Mouse (Mus musculus): ENCODE measurements around the gene Arsg. TPM values are rescaled to one million over a fixed set of nuclear protein-coding genes. Genes with fewer than 3 reads are reported as not detected.

The Arsg gene
- total and polyA plus RNA-seq, 3 experiments, result 0.79 to 3.3 (median 1.4) TPM

- in situ Hi-C loops (cut with MboI; ENCODE audit: low pct_ligation_motif_present, low pct_unique_long_range_greater_than_20kb, low sequenced_read_pairs), result no loop called here
- dilution Hi-C loops (cut with MboI; ENCODE audit: extremely low pct_ligation_motif_present, extremely low pct_unique_long_range_greater_than_20kb, low sequenced_read_pairs), result no loop called here
Observed at GRCm38 (mm10) chr11:109525571-109525970, 52.4 kb downstream of the Arsg start.

GRCm38 (mm10) chr11:109530030-109530429 is 56.9 kb downstream of the Arsg start:
- DNase-seq (ENCODE audit: extremely low read depth), result no peak
- no peak overlapping the region for H3K27ac ChIP-seq (ENCODE audit: insufficient read depth, low read depth)
- H3K27me3 ChIP-seq (replicated peaks), result no peaks in the 10 kb centered on the region
- peaks cover 3 to 14% of the 10 kb centered on the region in 2 experiments; a peak in 2 of 4 replicates for H3K4me1 ChIP-seq (ENCODE audit: control insufficient read depth in 1 of 2, insufficient read depth in 2 of 2)
- no peaks in the 10 kb centered on the region for H3K9me3 ChIP-seq (replicated peaks; ENCODE audit: low read length)
- H3K4me2 ChIP-seq (ENCODE audit: insufficient read depth, low read depth, poor library complexity, severe bottlenecking), result no peak overlapping the region
- in situ Hi-C loops (cut with MboI; ENCODE audit: low pct_ligation_motif_present, low pct_unique_long_range_greater_than_20kb, low sequenced_read_pairs), result no loop called here
- no peak overlapping the region for H3K9ac ChIP-seq (ENCODE audit: insufficient read depth, low read depth)
- no peaks in the 10 kb centered on the region for H3K79me2 ChIP-seq (replicated peaks; ENCODE audit: control insufficient read depth, extremely low read depth, insufficient read depth, poor library complexity, severe bottlenecking)
- dilution Hi-C loops (cut with MboI; ENCODE audit: extremely low pct_ligation_motif_present, extremely low pct_unique_long_range_greater_than_20kb, low sequenced_read_pairs), result no loop called here
- no peak for TF ChIP-seq MXI1 (IDR thresholded peaks at IDR 0.05; ENCODE audit: low read depth, low read length)
- TF ChIP-seq MYC (IDR thresholded peaks at IDR 0.05; ENCODE audit: low read depth, low read length), result no peak
- TF ChIP-seq CHD2 (IDR thresholded peaks at IDR 0.05; ENCODE audit: low read length), result no peak
- TF ChIP-seq HCFC1 (IDR thresholded peaks at IDR 0.05; ENCODE audit: low read depth, low read length), result no peak
- no peaks in the 10 kb centered on the region for H3K36me3 ChIP-seq (replicated peaks in 1 of 2; ENCODE audit: control insufficient read depth in 1 of 2, insufficient read depth in 1 of 2, low read length in 1 of 2)
- H3K4me3 ChIP-seq (replicated peaks in 1 of 3; ENCODE audit: low read depth in 2 of 3, low read length in 2 of 3, poor library complexity in 1 of 3), result no peak overlapping the region

More at GRCm38 (mm10) chr11:109525571-109525970, 52.4 kb downstream of the Arsg start:
- no peak overlapping the region for H3K27ac ChIP-seq (ENCODE audit: insufficient read depth, low read depth)
- TF ChIP-seq MEF2A (IDR thresholded peaks at IDR 0.05; ENCODE audit: borderline replicate concordance, low read depth, low read length) (no peak), JUN (IDR thresholded peaks at IDR 0.05; ENCODE audit: insufficient read depth, low read depth, low read length) (no peak), ETS1 (conservative IDR thresholded peaks at IDR 0.05; ENCODE audit: low read depth, low read length) (no peak), JUND (conservative IDR thresholded peaks at IDR 0.05; ENCODE audit: low read depth, low read length) (no peak), RCOR1 (conservative IDR thresholded peaks at IDR 0.05; ENCODE audit: low read depth, low read length) (no peak), MAX (IDR thresholded peaks at IDR 0.05; ENCODE audit: low read length) (no peak), POLR2A (IDR thresholded peaks at IDR 0.05; ENCODE audit: low read depth, low read length) (no peak), ZC3H11A (IDR thresholded peaks at IDR 0.05; ENCODE audit: low read depth, low read length) (no peak), EP300 (IDR thresholded peaks at IDR 0.05; ENCODE audit: low read length) (no peak), UBTF (IDR thresholded peaks at IDR 0.05; ENCODE audit: low read depth, low read length) (no peak), SIN3A (IDR thresholded peaks at IDR 0.05; ENCODE audit: low read length) (no peak)
- no peaks in the 10 kb centered on the region for H3K36me3 ChIP-seq (replicated peaks in 1 of 2; ENCODE audit: control insufficient read depth in 1 of 2, insufficient read depth in 1 of 2, low read length in 1 of 2)
- no peaks in the 10 kb centered on the region for H3K27me3 ChIP-seq (replicated peaks)
- no peak overlapping the region for H3K9ac ChIP-seq (ENCODE audit: insufficient read depth, low read depth)
- H3K4me1 ChIP-seq (ENCODE audit: control insufficient read depth in 1 of 2, insufficient read depth in 2 of 2), result peaks cover 3 to 22% of the 10 kb centered on the region in 2 experiments; a peak in 2 of 4 replicates
- no peak for DNase-seq (ENCODE audit: extremely low read depth)
- no peaks in the 10 kb centered on the region for H3K79me2 ChIP-seq (replicated peaks; ENCODE audit: control insufficient read depth, extremely low read depth, insufficient read depth, poor library complexity, severe bottlenecking)
- H3K9me3 ChIP-seq (replicated peaks; ENCODE audit: low read length), result no peaks in the 10 kb centered on the region
- no peak overlapping the region for H3K4me3 ChIP-seq (replicated peaks in 1 of 3; ENCODE audit: low read depth in 2 of 3, low read length in 2 of 3, poor library complexity in 1 of 3)
- no peak overlapping the region for H3K4me2 ChIP-seq (ENCODE audit: insufficient read depth, low read depth, poor library complexity, severe bottlenecking)

- TF ChIP-seq ZKSCAN1 (IDR thresholded peaks at IDR 0.05; ENCODE audit: borderline replicate concordance, low read depth, low read length), result no peak
- H3K9me3 ChIP-seq (replicated peaks; ENCODE audit: low read length), result no peaks in the 10 kb centered on the region
- H3K4me2 ChIP-seq (ENCODE audit: insufficient read depth, low read depth, poor library complexity, severe bottlenecking), result no peak overlapping the region
- in situ Hi-C loops (cut with MboI; ENCODE audit: low pct_ligation_motif_present, low pct_unique_long_range_greater_than_20kb, low sequenced_read_pairs), result no loop called here
- no peaks in the 10 kb centered on the region for H3K79me2 ChIP-seq (replicated peaks; ENCODE audit: control insufficient read depth, extremely low read depth, insufficient read depth, poor library complexity, severe bottlenecking)
- no peaks in the 10 kb centered on the region for H3K27me3 ChIP-seq (replicated peaks)
- no peaks in the 10 kb centered on the region for H3K4me1 ChIP-seq (ENCODE audit: control insufficient read depth in 1 of 2, insufficient read depth in 2 of 2)
- no peaks in the 10 kb centered on the region for H3K36me3 ChIP-seq (replicated peaks in 1 of 2; ENCODE audit: control insufficient read depth in 1 of 2, insufficient read depth in 1 of 2, low read length in 1 of 2)
- no peak for DNase-seq (ENCODE audit: extremely low read depth)
- dilution Hi-C loops (cut with MboI; ENCODE audit: extremely low pct_ligation_motif_present, extremely low pct_unique_long_range_greater_than_20kb, low sequenced_read_pairs), result no loop called here
- H3K4me3 ChIP-seq (replicated peaks in 1 of 3; ENCODE audit: low read depth in 2 of 3, low read length in 2 of 3, poor library complexity in 1 of 3), result no peak overlapping the region
- H3K27ac ChIP-seq (ENCODE audit: insufficient read depth, low read depth), result no peak overlapping the region
- H3K9ac ChIP-seq (ENCODE audit: insufficient read depth, low read depth), result no peak overlapping the region
Observed at GRCm38 (mm10) chr11:109535966-109536365, 62.8 kb downstream of the Arsg start.

Data from CH12.LX (cell line).